Mouse (Mus musculus): ENCODE data around the gene Scamp4.
A peak's percentile ranks its signal among the peaks of the same experiment; 100 is the strongest.

Scamp4 gene

DNA sequence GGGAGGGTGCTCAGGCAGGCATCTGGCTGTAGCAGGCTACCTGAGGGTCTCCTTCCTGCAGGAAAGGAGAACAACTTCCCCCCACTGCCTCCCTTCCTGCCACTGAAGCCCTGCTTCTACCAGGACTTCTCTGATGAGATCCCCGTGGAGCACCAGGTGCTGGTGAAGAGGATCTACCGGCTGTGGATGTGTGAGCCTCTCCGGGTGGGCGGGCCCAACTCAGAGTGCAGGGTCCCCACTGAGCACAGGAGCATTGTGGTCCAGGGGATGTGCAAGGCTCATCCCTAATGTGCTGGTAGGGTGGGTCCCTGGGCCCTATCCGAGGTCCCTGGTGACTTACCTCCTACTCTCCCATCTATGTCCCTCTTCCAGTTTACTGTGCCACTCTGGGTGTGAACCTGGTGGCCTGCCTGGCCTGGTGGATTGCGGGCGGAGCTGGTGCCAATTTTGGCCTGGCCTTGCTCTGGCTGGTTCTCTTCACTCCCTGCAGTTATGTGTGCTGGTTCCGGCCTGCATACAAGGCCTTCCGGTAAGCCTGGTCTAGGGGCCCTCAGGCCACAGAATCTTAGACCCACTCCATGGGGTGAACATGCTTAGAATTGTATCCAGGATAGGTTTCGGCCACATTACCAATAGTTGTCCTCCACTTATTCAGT is 6.7 kb downstream of the Scamp4 start:
- DNase-seq (ENCODE audit: extremely low spot score, low read depth, low spot score): no peak

DNA sequence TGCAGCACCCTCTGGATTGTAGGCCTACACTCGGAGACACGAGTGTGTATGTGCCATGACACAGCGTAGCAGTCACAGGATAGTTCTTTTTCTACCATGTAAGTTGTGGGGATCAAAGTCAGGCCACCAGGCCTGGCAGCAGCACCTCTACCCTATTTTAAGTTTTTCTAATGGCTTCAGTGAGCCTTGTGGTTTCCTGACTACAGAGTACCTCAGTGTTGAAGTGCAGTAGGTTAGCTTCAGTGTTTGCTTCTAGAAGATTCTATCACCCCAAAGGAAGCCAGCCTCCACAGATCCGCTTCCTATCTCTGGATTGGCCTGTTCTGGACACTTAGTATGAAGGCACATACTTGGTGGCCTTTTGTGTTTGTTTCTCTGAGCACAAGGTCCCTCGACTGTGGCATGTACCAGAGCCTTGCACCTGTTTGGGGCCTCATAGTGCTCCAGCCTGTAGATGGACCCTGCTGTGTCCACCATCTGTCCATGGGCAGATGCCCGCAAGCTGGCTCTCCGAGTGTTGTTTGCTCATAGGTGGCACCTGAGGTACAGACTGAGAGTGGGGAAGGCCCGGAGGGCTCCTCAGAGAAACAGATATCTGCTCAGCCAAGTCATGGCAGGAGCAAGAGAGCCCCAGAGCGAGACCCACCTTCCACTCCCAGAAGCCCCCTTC is 7.6 kb downstream of the Scamp4 start:
- no peak for DNase-seq (ENCODE audit: extremely low spot score, low read depth, low spot score)

- DNase-seq (ENCODE audit: extremely low spot score, low read depth, low spot score): no peak
Measured at GRCm38 (mm10) chr10:80611024-80611423, 8.4 kb downstream of the Scamp4 start.

GRCm38 (mm10) chr10:80611905-80612304 is 9.2 kb downstream of the Scamp4 start:
- no peak for DNase-seq (ENCODE audit: extremely low spot score, low read depth, low spot score)

- no peak for DNase-seq (ENCODE audit: extremely low spot score, low read depth, low spot score)
Measured at GRCm38 (mm10) chr10:80613821-80614220, 11.1 kb downstream of the Scamp4 start.

GRCm38 (mm10) chr10:80614351-80614750 is 11.7 kb downstream of the Scamp4 start:
- DNase-seq (ENCODE audit: extremely low spot score, low read depth, low spot score): no peak

- DNase-seq (ENCODE audit: extremely low spot score, low read depth, low spot score): no peak
Measured at GRCm38 (mm10) chr10:80618181-80618580, 15.5 kb downstream of the Scamp4 start.

GRCm38 (mm10) chr10:80619465-80620244 is 17.0 kb downstream of the Scamp4 start:
- DNase-seq (ENCODE audit: extremely low spot score, low read depth, low spot score): no peak

GRCm38 (mm10) chr10:80620365-80620764 is 17.7 kb downstream of the Scamp4 start:
- no peak for DNase-seq (ENCODE audit: extremely low spot score, low read depth, low spot score)

GRCm38 (mm10) chr10:80620796-80621689 is 18.4 kb downstream of the Scamp4 start:
- DNase-seq (ENCODE audit: extremely low spot score, low read depth, low spot score): no peak

- no peak for DNase-seq (ENCODE audit: extremely low spot score, low read depth, low spot score)
Measured at GRCm38 (mm10) chr10:80621690-80621939, 18.9 kb downstream of the Scamp4 start.

- peak; percentile 99 for DNase-seq (ENCODE audit: extremely low spot score, low read depth, low spot score)
Measured at GRCm38 (mm10) chr10:80621940-80622660, 19.4 kb downstream of the Scamp4 start.

DNA sequence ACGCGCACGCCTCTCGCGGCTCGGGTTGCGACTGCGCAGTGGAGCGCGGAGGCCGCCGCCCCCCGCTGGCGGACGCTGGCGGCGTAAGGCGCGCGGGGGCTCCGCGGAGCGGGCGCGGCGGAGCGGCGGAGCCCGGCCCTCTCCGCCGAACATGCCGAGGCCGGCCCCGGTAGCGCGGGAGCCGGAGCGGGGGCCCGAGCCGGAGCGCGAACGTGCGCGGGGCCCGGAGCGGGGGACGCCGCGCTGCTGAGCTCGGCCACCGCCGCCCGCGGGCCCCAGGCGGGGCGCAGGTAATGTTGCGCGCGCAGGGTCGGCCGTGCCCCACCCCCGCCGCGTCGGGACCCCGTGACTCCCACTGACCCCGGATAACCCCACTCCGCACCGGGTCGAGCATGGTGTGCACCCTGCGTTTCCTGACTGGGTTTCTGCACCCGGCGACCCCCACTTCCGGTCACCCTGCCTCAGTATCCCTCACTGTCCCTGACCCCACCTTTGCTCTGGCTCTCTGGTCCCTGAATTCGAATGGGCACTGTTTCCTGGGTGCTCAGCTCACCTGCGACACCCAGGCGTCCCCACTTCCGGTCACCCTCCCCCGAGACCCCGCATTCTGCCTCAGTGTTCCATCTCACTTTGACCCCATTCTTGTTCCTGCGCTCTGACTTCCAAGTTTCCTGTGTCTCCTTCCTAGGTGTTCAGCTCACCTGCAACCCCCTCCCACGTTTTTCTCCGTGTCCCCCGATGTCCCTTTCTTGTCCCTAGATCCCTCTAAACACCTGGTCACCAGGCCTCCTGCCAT is 20.2 kb downstream of the Scamp4 start, which contains the start of gene Csnk1g2:
TSS of gene Csnk1g2 (plus strand) at position 178 of the 796 bp plus-strand sequence.
- no peak for DNase-seq (ENCODE audit: extremely low spot score, low read depth, low spot score)

GRCm38 (mm10) chr10:80623457-80624191 is 21.0 kb downstream of the Scamp4 start:
- peak; percentile 20 for DNase-seq (ENCODE audit: extremely low spot score, low read depth, low spot score)

DNA sequence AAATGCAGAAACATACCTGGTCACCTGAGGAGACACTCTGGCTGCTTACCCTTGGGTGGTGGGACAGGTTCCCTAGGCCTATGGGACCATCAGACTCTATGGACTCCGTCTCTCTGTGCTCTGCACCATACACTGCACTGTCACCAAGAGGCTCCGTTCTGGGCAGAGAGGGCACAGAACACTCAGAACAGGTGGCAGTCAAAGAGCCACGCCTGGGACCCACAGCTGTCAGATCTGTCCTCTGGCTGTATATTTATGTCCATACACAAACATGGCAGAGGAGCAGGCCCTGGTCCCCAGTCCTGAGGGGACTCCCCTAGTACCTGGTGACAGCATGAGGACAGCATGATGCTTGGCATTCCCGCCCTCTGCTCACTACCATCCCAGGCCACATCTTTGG is 23.1 kb downstream of the Scamp4 start:
- DNase-seq (ENCODE audit: extremely low spot score, low read depth, low spot score): no peak

GRCm38 (mm10) chr10:80627685-80628084 is 25.0 kb downstream of the Scamp4 start:
- no peak for DNase-seq (ENCODE audit: extremely low spot score, low read depth, low spot score)

DNA sequence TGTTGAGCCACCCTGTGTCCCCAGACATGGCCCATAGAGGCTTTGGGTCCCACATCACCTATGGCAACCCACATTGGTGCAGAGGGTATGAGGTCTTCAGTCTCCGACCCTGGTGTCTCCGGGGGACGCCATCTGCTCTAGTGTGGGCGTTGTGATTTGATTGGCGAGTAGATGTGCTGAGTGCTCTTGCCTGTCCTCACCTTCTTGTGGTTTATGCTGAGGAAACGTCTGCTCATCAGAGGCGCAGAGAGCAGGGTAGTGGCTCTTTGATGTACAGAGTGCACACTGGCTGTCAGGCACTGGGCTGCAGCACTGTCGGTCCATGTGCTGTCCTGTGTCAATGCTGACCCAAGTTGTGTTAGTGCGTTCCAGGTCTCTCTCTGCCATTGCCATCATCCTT is 26.3 kb downstream of the Scamp4 start:
- no peak for DNase-seq (ENCODE audit: extremely low spot score, low read depth, low spot score)

GRCm38 (mm10) chr10:80635345-80635744 is 32.7 kb downstream of the Scamp4 start:
- DNase-seq (ENCODE audit: extremely low spot score, low read depth, low spot score): no peak

GRCm38 (mm10) chr10:80646936-80647335 is 44.3 kb downstream of the Scamp4 start:
- DNase-seq (ENCODE audit: extremely low spot score, low read depth, low spot score): no peak
